Mouse (Mus musculus): Measurements from ENCODE around the gene Gpr142. TPM values are rescaled to one million over a fixed set of nuclear protein-coding genes. Genes with fewer than 3 reads are reported as not detected.

Gpr142 gene
- polyA plus RNA-seq, 1 experiment from 2014 or later, result not detected

DNA sequence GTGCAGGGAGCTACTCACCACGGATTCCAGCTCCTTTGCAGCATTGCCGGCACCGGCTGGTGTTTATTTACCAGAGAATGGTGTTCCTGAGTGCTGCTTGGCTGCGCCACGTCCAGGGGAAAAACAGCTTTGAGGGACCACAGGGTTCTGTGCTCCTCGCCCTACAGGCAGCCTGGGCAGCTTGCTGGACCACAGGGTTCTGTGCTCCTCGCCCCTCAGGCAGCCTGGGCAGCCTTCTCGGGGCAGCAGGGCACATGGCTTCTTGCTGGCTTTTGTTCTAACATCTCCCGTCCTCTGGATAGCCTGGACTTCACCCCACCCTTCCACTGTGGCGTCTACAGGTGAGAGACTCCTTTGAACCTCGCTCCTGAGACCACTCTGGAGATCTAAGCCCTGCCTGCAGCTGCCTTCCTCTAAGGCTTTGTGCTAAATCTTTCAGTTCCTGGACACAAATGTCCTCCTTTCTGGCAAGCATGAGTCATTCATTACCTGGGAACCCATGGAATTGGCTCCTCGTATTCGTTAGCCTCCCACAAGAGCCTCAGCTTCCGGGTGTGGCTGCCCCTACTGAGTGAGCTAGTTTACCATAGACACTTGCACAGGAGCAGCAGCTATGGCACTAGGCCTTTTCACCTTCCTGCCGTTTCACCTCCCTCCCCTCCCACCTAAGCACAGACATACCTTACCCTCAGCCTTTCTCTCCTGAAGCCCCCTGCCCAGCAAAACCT, 4.0 kb downstream of the Gpr142 start:
- Histone ChIP-seq H3K4me2 (no peak overlapping the region), H3K36me3 (no peaks in the 10 kb centered on the region), H3K27ac (replicated peaks) (no peak overlapping the region), H3K9me3 (replicated peaks) (no peaks in the 10 kb centered on the region), H3K4me1 (peaks cover 11% of the 10 kb centered on the region; the same call in 1 of the 2 replicates), H3K9ac (replicated peaks) (no peak overlapping the region), H3K4me3 (replicated peaks) (no peak overlapping the region), H3K27me3 (replicated peaks) (no peaks in the 10 kb centered on the region)
- ATAC-seq (ENCODE audit: low FRiP score), result no peak
- 66% methylated on average over 15 of the region's 15 CpGs for WGBS

- Histone ChIP-seq H3K4me2 (no peak overlapping the region), H3K4me3 (replicated peaks) (no peak overlapping the region), H3K4me1 (peaks cover 16% of the 10 kb centered on the region; the same call in 1 of the 2 replicates), H3K9me3 (replicated peaks) (no peaks in the 10 kb centered on the region), H3K36me3 (no peaks in the 10 kb centered on the region), H3K27me3 (replicated peaks) (no peaks in the 10 kb centered on the region), H3K27ac (replicated peaks) (no peak overlapping the region), H3K9ac (replicated peaks) (no peak overlapping the region)
- WGBS, result 24% methylated on average over 8 of the region's 8 CpGs
- ATAC-seq (ENCODE audit: low FRiP score), result no peak
Measured at GRCm38 (mm10) chr11:114803990-114804389, 5.3 kb downstream of the Gpr142 start.

GRCm38 (mm10) chr11:114807025-114807424, 8.3 kb downstream of the Gpr142 start:
- Histone ChIP-seq H3K27ac (replicated peaks) (no peak overlapping the region), H3K36me3 (no peaks in the 10 kb centered on the region), H3K4me3 (replicated peaks) (no peak overlapping the region), H3K9ac (replicated peaks) (no peak overlapping the region), H3K27me3 (replicated peaks) (no peaks in the 10 kb centered on the region), H3K4me1 (peaks cover 16% of the 10 kb centered on the region; the same call in 1 of the 2 replicates), H3K4me2 (no peak overlapping the region), H3K9me3 (replicated peaks) (no peaks in the 10 kb centered on the region)
- no peak for ATAC-seq (ENCODE audit: low FRiP score)
- 35% methylated on average over 2 of the region's 2 CpGs for WGBS

DNA sequence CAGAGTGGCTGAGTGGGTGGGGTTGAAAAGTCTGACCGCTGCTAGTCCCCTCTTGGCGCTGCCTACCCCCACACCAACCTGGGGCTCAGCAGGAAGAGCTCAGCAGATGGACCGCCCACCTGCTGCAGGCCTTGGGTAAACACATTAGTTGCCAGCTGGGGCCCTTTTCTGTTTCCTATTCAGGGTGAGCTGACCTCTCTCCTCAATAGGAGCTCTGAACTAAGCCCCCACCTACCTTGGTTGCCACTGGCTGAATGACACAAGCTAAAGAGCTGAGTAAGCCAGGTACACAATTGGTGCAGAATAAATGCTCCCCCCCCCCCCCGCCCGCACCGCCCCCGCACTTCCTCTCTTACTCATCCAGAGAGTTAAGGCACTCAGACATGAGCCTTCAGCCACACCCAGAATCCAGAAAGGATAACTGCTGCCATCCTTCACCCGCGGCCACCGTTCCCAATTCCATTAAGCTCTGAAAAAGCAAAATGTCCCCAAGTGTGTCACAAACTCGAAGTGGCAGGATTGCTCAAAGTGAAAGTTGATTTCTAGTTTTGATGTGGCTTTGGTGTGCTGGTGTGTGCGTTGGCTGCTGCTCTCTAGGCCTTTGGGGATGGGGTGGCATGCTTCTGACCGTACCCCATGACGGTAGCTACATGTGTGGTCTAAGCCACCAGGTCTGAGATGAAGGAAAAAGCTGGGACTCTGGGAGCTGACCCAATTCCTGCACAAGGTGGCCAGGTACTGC, 9.1 kb downstream of the Gpr142 start:
- Histone ChIP-seq H3K9ac (replicated peaks) (no peak overlapping the region), H3K27ac (replicated peaks) (no peak overlapping the region), H3K36me3 (no peaks in the 10 kb centered on the region), H3K9me3 (replicated peaks) (no peaks in the 10 kb centered on the region), H3K27me3 (replicated peaks) (no peaks in the 10 kb centered on the region), H3K4me1 (peaks cover 15% of the 10 kb centered on the region; the same call in 1 of the 2 replicates), H3K4me3 (replicated peaks) (no peak overlapping the region), H3K4me2 (no peak overlapping the region)
- ATAC-seq (ENCODE audit: low FRiP score), result no peak
- 19% methylated on average over 13 of the region's 14 CpGs for WGBS

DNA sequence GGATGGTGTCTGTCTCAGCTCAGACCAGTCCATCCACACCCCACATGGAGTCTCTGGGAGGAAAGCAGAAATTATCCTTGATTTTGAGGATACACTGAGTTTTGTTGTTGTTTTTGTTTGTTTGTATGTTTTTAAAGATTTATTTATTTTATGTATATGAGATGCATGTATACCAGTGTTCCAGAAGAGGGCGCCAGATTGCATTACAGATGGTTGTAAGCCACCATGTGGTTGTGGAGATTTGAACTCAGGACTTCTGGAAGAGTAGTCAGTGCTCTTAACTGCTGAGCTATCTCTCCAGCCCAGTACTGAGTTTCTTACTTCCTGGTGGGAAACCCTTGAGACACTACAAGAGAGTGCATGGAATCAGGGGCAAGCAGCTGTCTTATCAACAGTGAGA, 10.6 kb downstream of the Gpr142 start:
- no peak overlapping the region for H3K27ac ChIP-seq (replicated peaks)
- no peaks in the 10 kb centered on the region for H3K9me3 ChIP-seq (replicated peaks)
- 90% methylated on average over 1 of the region's 1 CpGs for WGBS
- H3K4me1 ChIP-seq, result peaks cover 15% of the 10 kb centered on the region; the same call in 1 of the 2 replicates
- H3K27me3 ChIP-seq (replicated peaks), result no peaks in the 10 kb centered on the region
- no peak overlapping the region for H3K9ac ChIP-seq (replicated peaks)
- no peak overlapping the region for H3K4me2 ChIP-seq
- ATAC-seq (ENCODE audit: low FRiP score), result no peak
- H3K36me3 ChIP-seq, result no peaks in the 10 kb centered on the region
- no peak overlapping the region for H3K4me3 ChIP-seq (replicated peaks)

DNA sequence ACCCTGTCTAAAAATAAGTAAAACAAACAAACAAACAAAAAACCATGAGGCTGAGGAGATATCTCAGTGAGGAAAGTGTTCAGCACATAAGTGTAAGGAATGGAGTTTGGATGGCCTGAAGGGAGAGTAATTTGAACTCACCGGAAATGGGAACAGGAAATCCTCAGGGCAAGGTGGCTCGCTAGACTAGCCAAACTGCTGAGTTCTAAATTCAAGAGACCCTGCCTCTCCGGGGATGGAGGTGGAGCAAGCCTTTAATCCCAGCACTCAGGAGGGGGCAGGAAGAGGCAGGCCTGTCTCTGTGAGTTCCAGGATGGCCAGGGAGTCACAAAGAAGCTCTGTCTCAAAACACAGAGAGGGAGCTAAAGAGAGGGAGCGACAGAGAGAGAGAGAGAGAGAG, 11.6 kb downstream of the Gpr142 start:
- H3K27ac ChIP-seq (replicated peaks), result no peak overlapping the region
- no peak overlapping the region for H3K4me2 ChIP-seq
- no peaks in the 10 kb centered on the region for H3K27me3 ChIP-seq (replicated peaks)
- no peak for ATAC-seq (ENCODE audit: low FRiP score)
- H3K9ac ChIP-seq (replicated peaks), result no peak overlapping the region
- 28% methylated on average over 4 of the region's 4 CpGs for WGBS
- H3K4me1 ChIP-seq, result peaks cover 15% of the 10 kb centered on the region; the same call in 1 of the 2 replicates
- no peaks in the 10 kb centered on the region for H3K36me3 ChIP-seq
- no peak overlapping the region for H3K4me3 ChIP-seq (replicated peaks)
- H3K9me3 ChIP-seq (replicated peaks), result no peaks in the 10 kb centered on the region

GRCm38 (mm10) chr11:114812731-114813240, 14.1 kb downstream of the Gpr142 start:
- no peaks in the 10 kb centered on the region for H3K36me3 ChIP-seq
- WGBS, result 22% methylated on average over 6 of the region's 6 CpGs

DNA sequence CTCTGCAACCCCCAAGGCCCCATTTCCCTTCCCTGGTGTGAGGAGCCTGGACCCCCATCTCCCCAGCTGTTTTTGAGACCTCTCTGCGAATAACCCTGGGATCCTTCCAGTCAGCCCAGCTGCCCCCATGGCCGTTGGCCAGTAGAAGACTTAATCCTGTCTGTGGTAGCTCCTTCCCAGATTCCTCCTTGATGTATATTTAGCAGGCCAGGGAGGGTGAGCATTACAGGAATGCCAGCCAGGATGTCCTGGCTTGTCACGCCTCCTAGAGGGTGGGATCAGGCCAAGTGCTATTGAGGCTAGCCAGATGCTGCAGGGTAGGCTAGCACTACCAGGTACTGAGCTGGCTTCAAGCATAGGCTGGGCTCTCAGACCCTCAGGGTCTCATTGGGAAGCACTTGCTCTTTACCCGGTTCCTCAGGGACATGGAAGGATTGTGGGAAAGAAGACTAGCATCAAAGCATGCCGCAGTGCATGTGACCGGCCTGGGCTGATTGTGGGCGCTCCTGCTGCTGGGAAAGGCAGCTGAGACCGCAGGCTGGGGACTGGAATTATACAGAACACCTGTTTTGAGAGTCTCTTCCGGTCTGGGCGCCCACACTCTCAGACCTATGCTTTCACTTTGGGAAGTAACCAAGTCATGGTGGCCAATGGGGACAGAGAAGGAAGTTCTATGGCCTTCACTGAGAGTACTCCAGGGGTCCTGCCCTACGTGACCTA, 16.3 kb downstream of the Gpr142 start:
- Histone ChIP-seq H3K9me3 (replicated peaks) (no peaks in the 10 kb centered on the region), H3K4me2 (no peak overlapping the region), H3K9ac (replicated peaks) (no peak overlapping the region), H3K4me3 (replicated peaks) (no peak overlapping the region), H3K27me3 (replicated peaks) (no peaks in the 10 kb centered on the region), H3K4me1 (0 out of 2 replicates have a peak, but pooled peaks cover 4% of the 10 kb centered on the region), H3K27ac (replicated peaks) (no peak overlapping the region), H3K36me3 (no peaks in the 10 kb centered on the region)
- 79% methylated on average over 11 of the region's 11 CpGs for WGBS
- ATAC-seq (ENCODE audit: low FRiP score), result no peak

More at GRCm38 (mm10) chr11:114812731-114813240, 14.1 kb downstream of the Gpr142 start:
- Histone ChIP-seq H3K27me3 (replicated peaks) (no peaks in the 10 kb centered on the region), H3K9ac (replicated peaks) (no peak overlapping the region), H3K4me3 (replicated peaks) (no peak overlapping the region), H3K9me3 (replicated peaks) (no peaks in the 10 kb centered on the region), H3K4me1 (peaks cover 9% of the 10 kb centered on the region; the same call in 1 of the 2 replicates), H3K27ac (replicated peaks) (no peak overlapping the region), H3K4me2 (no peak overlapping the region)
- 0 out of 2 replicates have a peak, but pooled peaks have one; percentile 35 for ATAC-seq (ENCODE audit: low FRiP score)

DNA sequence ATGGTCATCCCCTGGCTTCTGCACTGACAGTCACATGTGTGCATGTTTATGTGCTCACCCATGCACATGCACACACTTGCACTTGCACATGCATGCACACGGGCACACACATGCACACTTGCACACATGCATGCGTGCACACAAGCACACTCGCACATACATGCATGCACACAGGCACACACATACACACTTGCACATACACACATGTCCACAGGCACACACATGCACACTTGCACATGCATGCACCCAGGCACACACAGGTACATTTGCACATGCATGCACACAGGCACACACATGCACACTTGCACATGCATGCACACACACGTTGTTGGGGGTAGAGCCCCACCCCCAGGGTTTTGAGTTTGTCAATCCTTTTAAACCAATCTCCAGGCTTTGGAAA, 18.2 kb downstream of the Gpr142 start:
- no peaks in the 10 kb centered on the region for H3K27me3 ChIP-seq (replicated peaks)
- no peak for ATAC-seq (ENCODE audit: low FRiP score)
- no peak overlapping the region for H3K9ac ChIP-seq (replicated peaks)
- 89% methylated on average over 4 of the region's 4 CpGs for WGBS
- H3K27ac ChIP-seq (replicated peaks), result no peak overlapping the region
- H3K9me3 ChIP-seq (replicated peaks), result no peaks in the 10 kb centered on the region
- 0 out of 2 replicates have a peak, but pooled peaks cover 4% of the 10 kb centered on the region for H3K4me1 ChIP-seq
- H3K4me3 ChIP-seq (replicated peaks), result no peak overlapping the region
- no peak overlapping the region for H3K4me2 ChIP-seq
- H3K36me3 ChIP-seq, result no peaks in the 10 kb centered on the region

- H3K9ac ChIP-seq (replicated peaks), result no peak overlapping the region
- H3K9me3 ChIP-seq (replicated peaks), result no peaks in the 10 kb centered on the region
- H3K27me3 ChIP-seq (replicated peaks), result no peaks in the 10 kb centered on the region
- no peak for ATAC-seq (ENCODE audit: low FRiP score)
- no peak overlapping the region for H3K4me3 ChIP-seq (replicated peaks)
- WGBS, result 95% methylated on average over 7 of the region's 7 CpGs
- H3K4me1 ChIP-seq, result peaks cover 8% of the 10 kb centered on the region
- no peak overlapping the region for H3K4me2 ChIP-seq
- H3K27ac ChIP-seq (replicated peaks), result no peak overlapping the region
- no peaks in the 10 kb centered on the region for H3K36me3 ChIP-seq
Measured at GRCm38 (mm10) chr11:114818185-114818584, 19.5 kb downstream of the Gpr142 start.

GRCm38 (mm10) chr11:114819110-114819509, 20.4 kb downstream of the Gpr142 start:
- Histone ChIP-seq H3K4me1 (peaks cover 15% of the 10 kb centered on the region), H3K4me2 (no peak overlapping the region), H3K36me3 (no peaks in the 10 kb centered on the region), H3K27me3 (replicated peaks) (no peaks in the 10 kb centered on the region), H3K9me3 (replicated peaks) (no peaks in the 10 kb centered on the region), H3K9ac (replicated peaks) (no peak overlapping the region), H3K4me3 (replicated peaks) (no peak overlapping the region), H3K27ac (replicated peaks) (no peak overlapping the region)
- ATAC-seq (ENCODE audit: low FRiP score), result no peak
- 22% methylated on average over 2 of the region's 2 CpGs for WGBS
